Mouse (Mus musculus) frontal cortex, postnatal 25 days (tissue): Measurements from ENCODE around the gene Mthfsl.
"Not testable (repeated sequence)": the region's sequence is repeated elsewhere in the genome, so short reads cannot be mapped to it uniquely, and the experiment has no call there.

ENCODE experiments used
- DNase-seq, 2 experiments: peaks; one replicate each; pipeline ENCODE4 v3.0.0; 2022; ENCODE audit warnings: low spot score in 2 of 2

Mthfsl gene

GRCm38 (mm10) chr9:88719989-88720537 lies at the start of gene Mthfsl:
Mthfsl (minus strand) TSS chr9:88720296.
- peak; percentile 28 to 40 for DNase-seq

GRCm38 (mm10) chr9:88769470-88769869 lies 49.4 kb upstream of the Mthfsl start:
- DNase-seq = not testable (repeated sequence)

DNA sequence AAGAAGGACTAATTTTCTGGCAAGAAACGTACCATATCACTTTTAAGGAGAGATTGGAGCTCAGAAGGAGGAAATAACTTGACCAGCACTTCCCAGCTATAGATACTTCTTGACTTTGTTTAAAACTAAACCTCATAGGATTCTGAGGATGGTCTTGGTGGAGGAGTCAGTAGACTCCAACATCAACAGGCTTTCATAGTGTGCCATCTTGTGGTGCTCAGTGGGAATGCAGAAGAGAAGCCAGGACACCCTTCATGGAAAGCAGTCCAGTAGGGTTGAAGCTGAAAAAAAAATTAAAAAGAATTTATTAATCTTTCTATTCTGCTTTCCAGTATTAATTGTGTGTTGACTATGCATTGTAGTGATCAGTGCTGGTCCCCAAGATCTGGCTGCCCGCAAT lies 26.6 kb upstream of the Mthfsl start:
- peak in 1 of 2 experiments; percentile 19 for DNase-seq

GRCm38 (mm10) chr9:88746046-88746445 lies 25.9 kb upstream of the Mthfsl start:
- not testable (repeated sequence) for DNase-seq

DNA sequence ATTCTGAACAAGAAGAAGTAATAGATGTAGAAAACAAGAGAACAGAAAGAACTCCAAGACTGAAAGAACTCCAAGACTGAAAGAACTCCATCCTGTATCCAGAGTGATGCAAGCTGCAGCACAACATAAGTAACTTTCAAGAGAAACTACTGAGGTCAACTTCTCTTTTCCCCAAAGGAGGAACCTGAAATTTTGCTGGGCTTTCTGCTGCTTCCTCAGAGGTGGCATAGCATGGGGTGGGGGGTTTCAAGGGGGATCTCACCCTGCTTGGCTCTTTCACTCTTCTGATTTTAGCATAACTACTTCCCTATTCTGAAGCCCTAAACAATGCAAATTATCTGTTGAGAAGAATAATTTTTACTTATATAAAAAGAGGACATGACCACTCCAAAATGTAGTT lies 15.2 kb upstream of the Mthfsl start:
- not testable (repeated sequence) for DNase-seq

DNA sequence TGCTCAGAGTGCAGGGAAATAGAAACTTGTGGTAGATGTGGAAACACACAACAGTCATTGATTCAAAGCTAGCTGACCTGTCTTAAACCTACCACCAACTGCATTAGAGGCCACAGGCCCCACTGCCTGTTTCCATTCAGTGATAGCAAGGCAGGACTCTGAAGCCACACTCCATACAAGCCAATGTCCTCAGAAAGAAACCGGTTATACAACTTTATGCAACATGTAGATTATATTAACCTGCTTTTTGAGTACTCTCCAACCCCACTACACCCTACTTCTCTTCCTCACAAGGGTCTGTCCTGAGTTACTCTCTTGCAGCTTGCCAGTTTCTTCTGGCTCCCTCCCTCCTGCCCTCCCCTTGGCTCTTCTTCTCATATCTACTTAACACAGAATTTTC lies 13.1 kb upstream of the Mthfsl start:
- DNase-seq = not testable (repeated sequence)

GRCm38 (mm10) chr9:88732334-88732733 lies 12.2 kb upstream of the Mthfsl start:
- DNase-seq = not testable (repeated sequence)

DNA sequence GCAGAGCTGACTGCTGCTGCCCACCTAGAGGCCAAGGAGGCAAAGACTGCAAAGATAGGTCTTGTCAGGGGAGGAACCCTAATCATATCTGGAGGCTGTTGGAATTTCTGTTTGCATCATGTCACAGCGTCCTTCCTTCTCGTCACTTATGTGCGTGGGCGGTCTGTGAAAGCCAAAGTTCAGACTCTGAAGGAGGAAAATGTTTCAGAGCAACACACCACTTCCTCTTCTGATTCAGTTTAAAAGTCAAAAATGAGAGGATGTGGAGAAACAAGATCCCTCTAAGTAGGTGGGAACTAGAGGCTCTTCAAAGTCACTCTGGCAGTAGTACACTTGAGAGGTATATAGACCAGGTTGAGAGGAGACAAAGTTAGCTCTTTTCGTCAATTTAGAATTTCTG lies 11.6 kb upstream of the Mthfsl start, which contains the start of gene Bcl2a1d:
Bcl2a1d (minus strand) TSS at position 187 of the 400 bp plus-strand sequence.
- not testable (repeated sequence) for DNase-seq

- DNase-seq = not testable (repeated sequence)
Observed at GRCm38 (mm10) chr9:88728311-88728710, 8.2 kb upstream of the Mthfsl start.

DNA sequence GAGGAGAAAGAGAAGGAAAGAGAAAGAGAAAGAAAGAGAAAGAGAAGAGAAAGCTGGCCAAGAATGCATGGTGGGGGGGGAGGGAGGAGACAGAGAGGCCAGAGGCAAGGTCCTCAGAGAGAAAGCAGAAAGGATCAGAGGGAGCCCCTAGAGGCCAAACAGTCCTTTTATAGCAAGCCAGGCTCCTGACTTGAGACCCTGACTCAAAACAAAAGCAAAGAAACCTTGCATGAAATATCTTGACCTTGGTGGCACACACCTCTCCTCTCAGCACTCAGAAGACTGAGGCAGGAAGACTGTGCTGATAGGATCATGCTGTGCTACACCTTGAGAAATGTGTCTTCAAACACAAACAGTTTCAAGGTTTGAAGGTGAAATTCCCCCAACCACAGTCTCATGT lies 1.5 kb upstream of the Mthfsl start:
- not testable (repeated sequence) for DNase-seq

DNA sequence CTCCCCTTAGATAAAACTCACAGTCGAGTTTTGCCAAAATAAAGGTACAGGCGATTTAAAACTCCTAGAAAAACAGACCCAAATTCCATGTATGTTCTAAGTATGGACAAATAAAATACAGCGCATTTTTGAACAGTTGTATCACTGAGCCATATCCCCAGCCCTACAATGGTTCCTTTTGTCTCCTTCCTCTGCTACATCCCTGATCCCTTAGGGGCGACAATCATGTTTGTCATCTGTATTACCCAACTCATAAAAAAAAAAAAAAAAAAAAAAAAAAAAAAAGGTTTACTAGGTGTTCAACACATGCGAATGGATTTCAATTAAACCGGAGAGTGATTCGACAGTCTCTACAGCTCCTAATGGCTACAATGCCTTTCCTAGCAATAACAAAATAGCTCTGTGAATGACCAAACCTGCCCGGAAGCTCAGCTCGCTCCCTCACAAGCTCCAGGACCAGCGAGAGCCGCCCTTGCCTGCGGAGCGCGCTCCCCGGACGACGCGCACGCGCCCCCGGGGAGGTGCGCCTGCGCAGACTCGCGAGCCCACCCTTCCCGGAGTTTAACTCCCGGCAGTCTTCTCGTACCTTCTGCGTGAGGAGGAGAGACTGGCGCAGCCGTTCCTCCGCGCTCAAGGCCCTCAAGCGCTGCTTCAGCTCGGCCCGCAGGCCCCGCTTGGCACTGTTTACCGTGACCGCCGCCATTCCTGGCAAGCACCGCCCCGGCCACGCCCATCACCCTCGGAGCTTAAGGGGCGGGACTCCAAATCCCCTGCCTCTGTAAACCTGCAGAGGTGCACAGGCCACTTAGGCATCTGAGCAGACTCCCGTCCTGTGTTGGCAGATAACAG lies 799 bp downstream of the Mthfsl start:
- DNase-seq = not testable (repeated sequence)

DNA sequence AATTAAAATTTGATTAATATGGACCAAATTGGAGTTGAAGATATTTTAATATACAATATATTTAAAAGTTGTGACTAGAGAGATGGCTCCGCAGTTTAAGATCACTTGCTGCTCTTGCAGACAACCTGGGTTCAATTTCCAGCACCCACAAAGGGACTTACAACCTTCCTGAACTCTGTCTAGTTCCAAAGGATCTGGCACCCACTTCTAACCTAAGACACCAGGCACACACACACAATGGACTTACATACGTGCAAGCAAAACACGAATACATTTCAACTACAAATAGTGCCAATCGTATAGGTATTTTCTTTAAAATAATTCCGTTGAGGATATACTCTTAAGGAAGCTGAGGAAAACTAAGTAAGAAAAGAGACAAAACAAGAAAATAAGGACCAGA lies 1.5 kb downstream of the Mthfsl start:
- not testable (repeated sequence) for DNase-seq

DNA sequence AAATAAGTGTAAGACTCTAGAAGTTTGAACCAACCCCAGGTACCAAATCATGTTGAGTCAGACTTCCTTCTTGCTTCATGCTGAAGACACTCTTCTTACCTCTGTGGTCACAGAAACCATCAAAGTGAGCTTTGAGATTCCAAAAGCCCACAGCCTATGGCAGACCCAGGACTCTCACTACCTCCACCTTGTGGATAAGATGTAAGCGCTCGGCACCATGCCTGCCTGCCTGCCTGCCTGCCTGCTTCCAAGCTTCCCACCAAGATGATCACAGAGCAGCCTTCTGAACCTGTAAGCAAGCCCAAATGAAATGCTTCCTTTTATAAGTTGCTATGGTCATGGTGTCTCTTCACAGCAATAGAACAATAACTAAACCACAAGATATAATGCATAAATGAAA lies 2.0 kb downstream of the Mthfsl start:
- not testable (repeated sequence) for DNase-seq

DNA sequence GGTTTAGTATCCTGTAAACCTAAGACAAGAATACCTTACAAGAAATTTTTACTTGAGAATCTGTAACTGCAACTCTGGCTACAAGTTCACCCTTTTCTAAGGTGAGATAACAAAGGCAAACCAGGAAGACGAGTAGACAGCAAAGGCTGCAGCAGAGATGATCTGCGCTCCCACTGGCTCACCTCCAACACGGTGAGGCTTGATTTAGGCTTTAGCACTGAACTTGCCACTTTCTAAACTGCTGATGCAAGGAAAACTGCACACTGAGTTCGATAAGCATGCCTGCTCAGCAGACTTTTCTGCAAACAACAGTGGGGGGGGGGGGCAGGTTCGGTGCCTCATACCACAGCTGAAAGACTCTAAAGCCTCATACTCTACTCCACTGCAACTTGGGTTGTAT lies 5.6 kb downstream of the Mthfsl start:
- DNase-seq = not testable (repeated sequence)

- not testable (repeated sequence) for DNase-seq
Observed at GRCm38 (mm10) chr9:88712164-88712749, 7.8 kb downstream of the Mthfsl start.

DNA sequence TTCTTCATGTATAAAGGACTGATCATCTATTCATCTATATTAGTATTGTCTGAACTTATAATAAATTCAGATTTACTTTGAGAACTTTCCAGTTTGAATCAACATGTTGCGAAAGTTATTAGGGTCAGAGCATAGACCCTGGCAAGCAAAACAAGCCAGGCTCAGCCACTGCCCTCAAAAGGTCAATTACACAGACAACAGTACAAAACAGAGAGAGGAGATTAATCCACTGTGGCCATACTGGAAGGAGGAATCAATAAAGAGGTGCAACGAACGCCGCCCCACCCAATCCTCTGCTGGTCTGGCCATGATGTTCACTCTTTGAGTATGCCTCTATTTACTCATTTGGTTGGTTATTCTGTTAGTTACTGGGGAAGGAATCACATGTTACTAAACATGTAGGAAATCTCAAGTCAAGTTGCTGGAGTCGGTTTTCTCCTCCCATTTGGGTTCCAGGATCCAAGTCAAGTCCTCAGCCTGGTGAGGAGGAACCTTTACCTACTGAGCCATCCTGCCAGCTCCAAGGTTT lies 9.1 kb downstream of the Mthfsl start:
- not testable (repeated sequence) for DNase-seq

- not testable (repeated sequence) for DNase-seq
Observed at GRCm38 (mm10) chr9:88710439-88710838, 9.7 kb downstream of the Mthfsl start.

DNA sequence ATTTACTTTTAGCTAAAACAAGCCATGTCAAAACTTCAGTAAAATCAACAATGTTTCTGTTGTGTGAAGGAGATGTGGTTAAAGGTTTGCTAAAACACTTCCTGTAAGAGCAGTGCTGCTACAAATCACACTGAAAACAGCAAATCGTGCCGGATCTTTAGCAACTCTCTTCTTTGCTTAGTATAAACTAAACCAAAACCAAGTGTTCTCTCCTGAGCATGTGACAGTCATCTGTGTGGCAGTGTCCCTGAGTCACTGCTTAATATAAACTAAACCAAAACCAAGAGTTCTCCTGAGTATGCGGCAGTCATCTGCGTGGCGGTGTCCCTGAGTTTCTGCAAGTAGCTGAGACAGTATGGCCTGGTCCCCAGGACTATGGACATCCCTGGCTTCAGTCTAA lies 10.3 kb downstream of the Mthfsl start:
- DNase-seq = not testable (repeated sequence)

DNA sequence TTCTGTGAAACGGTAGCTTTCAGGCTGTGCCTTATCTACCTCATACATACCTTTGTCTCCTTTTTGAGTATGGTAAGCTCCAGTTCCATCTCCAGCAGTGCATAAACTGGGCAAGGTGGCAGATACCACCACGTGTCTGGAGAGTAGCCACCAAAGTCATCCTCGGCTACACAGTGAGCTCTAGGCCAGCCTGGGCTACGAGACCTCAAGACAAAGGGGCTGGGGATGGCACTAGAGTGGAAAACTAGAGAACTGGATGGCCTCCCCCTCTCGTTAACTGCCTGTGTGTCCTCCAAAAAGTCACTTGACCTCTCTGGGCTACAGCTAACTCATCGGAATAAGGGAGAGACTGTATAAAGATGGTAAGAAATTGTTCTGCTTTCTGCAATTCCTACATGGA lies 10.8 kb downstream of the Mthfsl start:
- no peak for DNase-seq

- DNase-seq = no peak
Observed at GRCm38 (mm10) chr9:88706700-88707099, 13.4 kb downstream of the Mthfsl start.

DNA sequence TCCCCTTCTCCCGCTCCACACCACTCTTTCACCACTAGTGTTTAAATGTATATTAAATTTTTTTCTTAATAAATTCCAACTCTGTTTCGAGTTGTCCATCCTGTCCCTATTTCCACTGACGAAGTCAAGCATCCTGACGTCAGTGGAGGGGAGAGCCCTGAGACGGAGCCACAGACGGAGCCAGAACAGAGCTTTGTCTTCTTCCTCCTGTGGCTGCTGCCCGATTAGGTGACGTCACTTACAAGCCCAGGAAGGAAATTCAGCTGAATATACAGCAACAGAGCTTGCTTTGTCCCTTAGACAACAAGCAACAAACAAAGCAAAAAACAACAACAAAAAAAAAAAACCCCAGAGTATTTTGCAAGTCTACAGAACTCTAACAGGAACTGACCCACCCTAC lies 14.9 kb downstream of the Mthfsl start:
- not testable (repeated sequence) for DNase-seq

- DNase-seq = not testable (repeated sequence)
Observed at GRCm38 (mm10) chr9:88698746-88699145, 21.4 kb downstream of the Mthfsl start.
